Mouse (Mus musculus) neural tube, embryonic 14.5 days (tissue): ENCODE measurements at regions not wholly inside any gene's neighbourhood (a gene's known extent, or its start where the extent isn't known, plus 50 kb on each side); places are given as distances from the start of the nearest gene placed in this dataset.

Source experiments
- ATAC-seq: fragments of 200-750 bp; cut with Nextera tagmentation; 2 replicates; pipeline ENCODE4 v1.8.0; 2017; ENCODE audit warnings: low read depth, mild to moderate bottlenecking, moderate TSS enrichment, moderate library complexity
- H3K27ac ChIP-seq: fragments of 300-500 bp; sonication (generic); 2 replicates; pipeline ENCODE4 v1.5.1; 2014; ENCODE audit warnings: low read depth, mild to moderate bottlenecking, control low read depth, low read length, moderate library complexity, mixed read lengths
- H3K27me3 ChIP-seq: fragments of 300-500 bp; sonication (generic); 2 replicates; pipeline ENCODE4 v1.6.1; 2014; ENCODE audit warnings: low read length; ENCODE audit not compliant: control insufficient read depth, insufficient read depth
- H3K36me3 ChIP-seq: fragments of 300-500 bp; sonication (generic); 2 replicates; pipeline ENCODE4 v1.6.1; 2014; ENCODE audit warnings: low read length, mixed read lengths; ENCODE audit not compliant: control insufficient read depth, insufficient read depth
- H3K4me1 ChIP-seq: fragments of 300-500 bp; sonication (generic); 2 replicates; pipeline ENCODE4 v1.6.1; 2014; ENCODE audit warnings: low read length; ENCODE audit not compliant: control insufficient read depth, insufficient read depth
- H3K4me2 ChIP-seq: fragments of 300-500 bp; sonication (generic); 2 replicates; pipeline ENCODE4 v1.6.1; 2014; ENCODE audit warnings: mild to moderate bottlenecking, low read depth, low read length, control low read depth
- H3K4me3 ChIP-seq: fragments of 300-500 bp; sonication (generic); 2 replicates; pipeline ENCODE4 v1.5.1; 2014; ENCODE audit warnings: low read depth, low read length, control low read depth, mixed read lengths
- H3K9ac ChIP-seq: fragments of 300-500 bp; sonication (generic); replicated peaks from 2 replicates; pipeline ENCODE4 v1.6.1; 2014; ENCODE audit warnings: low read depth, mild to moderate bottlenecking, control low read depth, low read length, mixed read lengths
- H3K9me3 ChIP-seq: fragments of 300-500 bp; sonication (generic); 2 replicates; pipeline ENCODE4 v1.6.1; 2016; ENCODE audit warnings: low read length; ENCODE audit not compliant: control insufficient read depth
- WGBS: fragments of 180-500 bp; shearing (Covaris S2); extraction: QIAGEN DNeasy Blood & Tissue Kit; methylation state at CpG from one replicate; pipeline ENCODE4 v1.1.7; 2014; 5-methylcytosine and 5-hydroxymethylcytosine counted together

DNA sequence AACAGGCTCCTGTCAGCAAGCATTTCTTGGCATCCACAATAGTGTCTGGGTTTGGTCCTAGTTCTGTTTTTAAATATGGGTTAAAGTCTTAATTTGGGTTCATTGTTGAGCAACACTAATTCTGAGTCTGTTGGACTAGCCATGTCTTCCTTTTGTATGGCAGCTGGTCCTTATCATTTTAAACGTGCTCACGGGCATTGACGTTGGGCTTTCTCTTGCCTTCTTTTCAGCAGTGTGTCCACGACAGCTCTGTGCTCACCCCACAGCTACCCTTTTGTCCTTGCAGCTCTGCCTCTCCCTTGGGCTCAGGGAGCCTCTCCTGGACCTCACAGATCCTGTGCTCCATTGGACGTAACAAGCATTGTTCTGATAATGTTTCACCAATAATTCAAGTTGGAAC, 168.9 kb upstream of the Rag2 start:
- Histone ChIP-seq H3K27me3 (no peaks in the 10 kb centered on the region), H3K4me3 (no peak overlapping the region), H3K4me1 (no peaks in the 10 kb centered on the region), H3K27ac (no peak overlapping the region), H3K9ac (no peak overlapping the region), H3K9me3 (no peaks in the 10 kb centered on the region), H3K36me3 (no peaks in the 10 kb centered on the region), H3K4me2 (no peak overlapping the region)
- no peak for ATAC-seq
- WGBS, result 75% methylated on average over 5 of the region's 5 CpGs

DNA sequence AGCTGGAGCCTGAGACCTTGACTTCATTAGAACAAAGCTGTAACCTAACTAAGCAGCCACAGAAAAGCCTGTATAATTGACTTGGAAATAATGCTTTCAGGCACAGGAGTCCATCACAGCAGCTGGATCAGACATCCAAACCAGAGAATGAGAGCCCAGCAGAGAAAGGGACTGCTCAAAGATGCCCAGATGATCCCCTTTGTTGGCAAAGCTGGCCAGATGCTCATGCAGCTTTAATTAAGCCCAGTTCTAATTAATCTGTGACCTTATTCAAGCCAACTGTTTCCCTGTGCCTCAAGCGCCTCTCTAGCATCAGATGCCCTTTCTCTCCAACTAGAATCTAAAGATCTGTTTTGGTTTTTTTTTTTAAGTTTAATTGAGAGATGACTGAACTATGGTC, 165.6 kb upstream of the Rag2 start:
- no peak overlapping the region for H3K4me2 ChIP-seq
- no peaks in the 10 kb centered on the region for H3K4me1 ChIP-seq
- H3K9ac ChIP-seq, result no peak overlapping the region
- no peak overlapping the region for H3K27ac ChIP-seq
- no peak for ATAC-seq
- H3K36me3 ChIP-seq, result no peaks in the 10 kb centered on the region
- no peaks in the 10 kb centered on the region for H3K9me3 ChIP-seq
- WGBS, result 85% methylated on average over 1 of the region's 1 CpGs
- no peak overlapping the region for H3K4me3 ChIP-seq
- H3K27me3 ChIP-seq, result no peaks in the 10 kb centered on the region

DNA sequence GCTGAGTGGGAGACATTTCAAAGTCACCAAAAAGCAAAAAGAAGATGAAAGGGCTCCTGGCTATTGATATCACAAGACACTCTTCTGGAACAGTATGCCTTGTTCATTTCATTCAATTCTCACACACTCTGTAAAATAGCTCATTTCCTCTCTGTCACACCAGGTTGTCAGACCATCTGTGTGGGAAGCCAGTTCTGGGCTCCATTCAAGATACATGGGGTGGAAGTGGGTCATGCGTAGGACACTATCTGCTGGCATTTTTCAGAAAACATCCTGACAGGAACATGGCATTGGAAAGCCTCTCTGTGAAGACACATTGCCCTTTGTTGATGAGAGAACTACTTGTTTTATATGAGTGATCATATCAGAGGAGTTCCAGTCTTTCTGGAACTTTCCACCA, 162.1 kb upstream of the Rag2 start:
- WGBS, result 96% methylated on average over 1 of the region's 1 CpGs
- ATAC-seq, result no peak

DNA sequence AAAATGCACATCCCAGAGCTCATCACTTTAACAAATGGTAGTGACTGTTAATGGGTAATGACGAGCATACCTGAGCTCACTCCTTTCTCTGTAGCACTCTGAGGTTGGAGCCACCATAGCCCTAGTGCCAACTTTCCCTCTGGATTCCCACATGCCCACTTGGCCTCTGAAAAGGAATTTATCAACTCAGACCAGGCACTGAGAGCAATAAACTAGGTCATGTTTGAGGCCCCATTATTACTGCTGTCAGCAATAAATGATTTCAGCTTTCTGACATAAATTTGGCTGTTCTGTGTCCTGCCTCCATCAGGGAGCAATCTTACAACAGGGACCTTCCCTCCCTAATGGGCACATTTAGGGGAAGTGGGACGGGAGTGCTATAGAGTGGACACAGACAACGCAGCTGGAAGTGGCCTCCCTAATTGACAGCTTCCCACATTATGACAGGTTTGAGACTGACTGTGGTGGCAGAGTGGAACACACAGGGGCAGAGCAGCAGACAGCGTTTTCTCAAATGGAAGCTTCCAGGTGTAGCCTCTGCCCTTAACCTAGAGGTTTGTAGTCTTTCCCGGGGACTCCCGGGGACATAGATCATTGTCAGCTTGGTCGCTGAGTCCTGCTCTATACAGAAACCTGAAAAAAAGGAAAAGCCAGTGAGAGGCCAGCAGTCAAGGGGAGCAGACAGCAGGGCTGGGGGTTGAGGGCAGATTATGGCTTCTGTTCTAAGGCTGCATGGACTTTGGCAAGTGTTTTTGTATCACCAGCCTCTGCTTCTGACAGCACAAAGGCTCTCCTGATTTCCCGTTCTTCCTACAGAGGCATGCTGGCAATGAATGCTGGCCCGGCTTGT, 160.0 kb upstream of the Rag2 start:
- H3K4me2 ChIP-seq, result no peak overlapping the region
- H3K27me3 ChIP-seq, result no peaks in the 10 kb centered on the region
- H3K4me3 ChIP-seq, result no peak overlapping the region
- no peak overlapping the region for H3K27ac ChIP-seq
- no peaks in the 10 kb centered on the region for H3K36me3 ChIP-seq
- 50% methylated on average over 9 of the region's 9 CpGs for WGBS
- H3K4me1 ChIP-seq, result no peaks in the 10 kb centered on the region
- H3K9me3 ChIP-seq, result no peaks in the 10 kb centered on the region
- no peak overlapping the region for H3K9ac ChIP-seq
- peak; percentile 24; the same call in 1 of the 2 replicates for ATAC-seq

More for the DNA sequence above, 162.1 kb upstream of the Rag2 start:
- H3K27ac ChIP-seq, result no peak overlapping the region
- no peak overlapping the region for H3K4me3 ChIP-seq
- H3K27me3 ChIP-seq, result no peaks in the 10 kb centered on the region
- H3K9me3 ChIP-seq, result no peaks in the 10 kb centered on the region
- no peaks in the 10 kb centered on the region for H3K4me1 ChIP-seq
- no peak overlapping the region for H3K9ac ChIP-seq
- no peaks in the 10 kb centered on the region for H3K36me3 ChIP-seq
- no peak overlapping the region for H3K4me2 ChIP-seq

DNA sequence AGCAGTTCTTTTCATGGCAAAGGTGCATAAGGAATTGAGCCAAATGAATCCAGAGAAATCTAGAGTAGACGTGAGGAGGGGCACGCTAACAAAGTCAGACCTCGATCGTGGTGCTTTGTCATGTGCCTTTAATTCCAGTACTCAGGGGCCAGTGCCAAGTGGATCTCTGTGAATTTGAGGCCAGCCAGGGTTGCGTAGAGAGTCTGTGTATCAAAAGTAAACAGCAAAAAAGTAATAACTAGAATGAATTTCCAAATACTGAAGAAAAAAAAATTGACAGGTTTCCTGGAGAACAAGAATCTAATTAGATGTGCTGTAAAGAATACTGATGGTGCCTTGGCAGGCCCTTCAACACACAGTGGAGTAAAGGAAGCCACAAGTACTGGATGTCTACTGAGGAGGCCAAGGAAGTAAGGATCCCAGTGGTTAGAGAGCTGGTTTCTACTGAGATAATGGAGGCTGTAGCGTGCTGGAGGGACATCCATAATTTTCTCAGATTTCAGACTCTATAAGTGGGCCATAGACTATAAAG, 153.9 kb upstream of the Rag2 start:
- no peak overlapping the region for H3K27ac ChIP-seq
- ATAC-seq, result no peak

DNA sequence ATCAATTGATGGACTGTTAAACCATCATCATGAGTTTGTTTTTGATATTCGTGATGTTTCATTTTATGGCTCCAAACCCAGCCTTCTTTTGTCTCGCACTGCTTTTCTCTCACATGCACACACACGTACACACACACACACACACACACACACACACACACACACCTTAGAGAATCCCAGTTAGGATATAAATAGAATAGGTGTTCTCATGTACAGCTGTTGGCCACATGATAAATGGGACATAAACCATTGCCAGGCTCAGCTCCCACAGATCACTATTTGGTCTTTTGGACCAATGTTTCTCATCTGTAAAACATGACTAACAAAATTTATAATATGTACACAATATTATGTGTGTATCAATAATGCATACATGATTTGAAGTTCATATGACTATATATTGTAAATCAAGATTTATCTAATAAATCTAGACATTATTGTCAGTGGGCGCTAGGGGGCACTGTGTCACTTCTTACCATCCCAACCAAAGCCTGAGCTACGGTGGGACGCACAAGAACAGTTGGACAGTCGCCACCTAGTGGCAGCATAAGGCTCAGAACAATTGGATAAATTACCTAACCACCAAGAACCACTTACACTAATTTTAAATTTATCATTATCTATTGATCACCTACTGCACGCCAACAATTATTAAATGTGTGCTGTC, 151.9 kb upstream of the Rag2 start:
- ATAC-seq, result peak; percentile 82
- 35% methylated on average over 8 of the region's 8 CpGs for WGBS

More for the DNA sequence above, 153.9 kb upstream of the Rag2 start:
- Histone ChIP-seq H3K4me2 (no peak overlapping the region), H3K4me1 (no peaks in the 10 kb centered on the region), H3K4me3 (no peak overlapping the region), H3K9me3 (no peaks in the 10 kb centered on the region), H3K9ac (no peak overlapping the region), H3K36me3 (no peaks in the 10 kb centered on the region), H3K27me3 (no peaks in the 10 kb centered on the region)
- 94% methylated on average over 6 of the region's 6 CpGs for WGBS

DNA sequence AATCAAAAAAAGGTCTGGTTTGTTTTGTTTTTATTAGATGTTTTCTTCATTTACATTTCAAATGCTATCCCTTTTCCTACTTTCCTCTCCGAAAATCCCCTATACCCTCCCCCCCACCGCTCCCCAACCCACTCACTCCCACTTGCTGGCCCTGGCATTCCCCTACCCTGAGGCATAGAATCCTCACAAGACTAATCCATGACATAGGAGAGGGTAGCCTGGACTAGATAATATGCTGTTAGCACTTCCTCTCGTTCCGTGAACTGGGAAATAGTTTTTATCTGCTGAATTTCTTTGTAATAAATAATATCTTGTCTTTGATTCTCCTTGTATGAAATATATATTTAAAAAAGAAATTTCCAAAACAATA, 151.4 kb upstream of the Rag2 start:
- Histone ChIP-seq H3K4me1 (no peaks in the 10 kb centered on the region), H3K27me3 (no peaks in the 10 kb centered on the region), H3K36me3 (no peaks in the 10 kb centered on the region), H3K27ac (no peak overlapping the region), H3K9me3 (no peaks in the 10 kb centered on the region), H3K9ac (no peak overlapping the region), H3K4me3 (no peak overlapping the region), H3K4me2 (no peak overlapping the region)
- ATAC-seq, result 0 out of 2 replicates have a peak, but pooled peaks have one; percentile 51
- WGBS, result 89% methylated on average over 4 of the region's 4 CpGs

More for the DNA sequence above, 151.9 kb upstream of the Rag2 start:
- Histone ChIP-seq H3K9ac (no peak overlapping the region), H3K4me3 (no peak overlapping the region), H3K27me3 (no peaks in the 10 kb centered on the region), H3K4me2 (no peak overlapping the region), H3K9me3 (no peaks in the 10 kb centered on the region), H3K4me1 (no peaks in the 10 kb centered on the region), H3K27ac (no peak overlapping the region), H3K36me3 (no peaks in the 10 kb centered on the region)

DNA sequence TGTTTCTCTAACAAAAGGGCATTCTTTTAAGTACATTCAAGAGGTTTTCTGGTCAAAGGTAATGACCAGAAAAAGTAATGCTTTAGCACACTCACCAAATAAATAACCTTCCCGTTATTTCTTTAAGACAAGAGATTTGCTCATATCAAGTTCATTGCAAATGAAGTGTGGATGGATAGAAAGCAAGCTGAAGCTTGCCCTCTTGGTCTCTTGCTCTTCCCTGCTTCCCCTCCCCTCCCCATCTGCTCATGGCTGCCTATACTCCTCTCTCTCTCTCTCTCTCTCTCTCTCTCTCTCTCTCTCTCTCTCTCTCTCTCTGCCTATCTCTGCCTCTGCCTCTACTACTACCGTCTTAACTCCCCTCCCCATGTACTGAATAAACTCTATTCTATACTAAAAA, 147.7 kb upstream of the Rag2 start:
- Histone ChIP-seq H3K27me3 (no peaks in the 10 kb centered on the region), H3K9ac (no peak overlapping the region), H3K4me2 (no peak overlapping the region), H3K9me3 (no peaks in the 10 kb centered on the region), H3K27ac (no peak overlapping the region), H3K4me3 (no peak overlapping the region), H3K4me1 (no peaks in the 10 kb centered on the region), H3K36me3 (no peaks in the 10 kb centered on the region)
- 77% methylated on average over 2 of the region's 2 CpGs for WGBS
- no peak for ATAC-seq

DNA sequence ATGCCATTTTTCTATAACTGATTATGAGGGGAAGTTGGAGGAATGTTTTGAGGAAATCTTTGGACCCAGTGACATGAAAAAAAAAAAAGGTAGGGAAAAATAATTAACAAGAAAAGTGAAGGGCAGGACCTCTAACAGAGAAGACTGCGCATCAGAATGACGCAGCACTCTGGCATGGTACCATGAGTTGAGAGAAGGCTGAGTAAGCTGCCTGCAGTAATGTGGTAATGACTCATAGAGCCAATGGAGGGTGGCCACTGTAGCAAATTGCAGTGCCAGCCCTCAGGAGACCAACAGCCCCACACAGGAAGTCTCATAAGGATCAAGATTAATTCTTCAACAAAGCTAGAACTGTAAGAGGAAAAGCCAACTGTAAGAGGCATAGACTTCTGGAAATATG, 134.3 kb upstream of the Rag2 start:
- Histone ChIP-seq H3K27me3 (no peaks in the 10 kb centered on the region), H3K9ac (no peak overlapping the region), H3K36me3 (no peaks in the 10 kb centered on the region), H3K27ac (no peak overlapping the region), H3K4me3 (no peak overlapping the region), H3K4me1 (no peaks in the 10 kb centered on the region), H3K9me3 (no peaks in the 10 kb centered on the region), H3K4me2 (no peak overlapping the region)
- no peak for ATAC-seq
- WGBS, result 94% methylated on average over 2 of the region's 2 CpGs
